Mouse (Mus musculus) sigmoid colon, adult 10 weeks (tissue): ENCODE data around the gene Poglut1. TPM values are rescaled to one million over a fixed set of nuclear protein-coding genes. Genes with fewer than 3 reads are reported as not detected.

ENCODE experiments used
- polyA plus RNA-seq: library from polyadenylated mRNA; stranded (reverse); fragments of 350-450 nt; fragmentation: Illumina TruSeq; extraction: RNeasy Lipid Tissue Mini Kit (QIAGEN cat#74804); gene quantifications from one replicate; pipeline ENCODE4 v1.2.3, GENCODE M21; 2014; ENCODE audit warnings: low read depth, low replicate concordance

Gene Poglut1
- 34.5 TPM for polyA plus RNA-seq

GRCm38 (mm10) chr16:38549479-38550396 is at the start of gene Poglut1:
Gene Poglut1 (minus strand): TSS chr16:38550258.

DNA sequence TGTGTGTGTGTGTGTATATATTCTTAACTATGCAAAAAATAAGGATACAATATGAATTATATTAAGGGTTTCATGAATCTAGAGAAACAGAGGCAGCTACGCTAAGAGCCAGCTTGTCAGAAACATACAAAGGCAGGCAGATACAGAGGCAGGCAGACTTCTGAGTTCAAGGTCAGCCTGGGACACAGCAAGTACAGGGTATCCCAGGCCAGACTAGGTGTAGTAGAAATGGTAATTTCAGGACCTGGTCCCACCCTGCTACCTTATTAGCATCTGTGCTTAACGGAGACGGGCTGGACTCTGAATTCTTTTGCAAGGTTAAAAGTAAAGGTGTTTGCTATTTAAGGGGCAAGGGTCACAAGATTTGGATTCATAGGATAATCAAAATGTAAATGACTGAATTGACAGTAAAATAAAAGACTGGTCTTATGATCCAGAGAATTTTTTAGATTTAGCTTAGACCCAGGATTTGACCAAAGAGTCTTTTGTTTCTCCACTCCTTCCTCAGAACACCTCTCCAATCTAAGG is 8.2 kb upstream of the Poglut1 start, which contains the start of gene Tmem39a:
Gene Tmem39a, plus strand, starts transcription at position 478 of the 528 bp plus-strand sequence.

GRCm38 (mm10) chr16:38522129-38523084 is 27.7 kb downstream of the Poglut1 start, which contains the start of gene Timmdc1:
Gene Timmdc1 (minus strand): TSS chr16:38522663.

Other genes with a start within 250 kb of the Poglut1 start
- gene Maats1, start 208.1 kb downstream of the Poglut1 start, polyA plus RNA-seq = 0.60 TPM
- 133 TPM for gene Cox17, start 203.3 kb downstream of the Poglut1 start, polyA plus RNA-seq
- not detected for gene Gm21987, start 203.2 kb downstream of the Poglut1 start, polyA plus RNA-seq
- gene Popdc2, start 188.0 kb downstream of the Poglut1 start, polyA plus RNA-seq = 2.7 TPM
- gene Pla1a, start 117.1 kb downstream of the Poglut1 start, polyA plus RNA-seq = 1.0 TPM
- gene Adprh, start 97.6 kb downstream of the Poglut1 start, polyA plus RNA-seq = 10.1 TPM
- 1.6 TPM for gene Cd80, start 94.7 kb downstream of the Poglut1 start, polyA plus RNA-seq
- 13.2 TPM for gene Timmdc1, start 27.6 kb downstream of the Poglut1 start, polyA plus RNA-seq
- 60.2 TPM for gene Tmem39a, start 8.4 kb upstream of the Poglut1 start, polyA plus RNA-seq
- 5.5 TPM for gene Arhgap31, start 163.0 kb upstream of the Poglut1 start, polyA plus RNA-seq
- 89.1 TPM for gene B4galt4, start 192.0 kb upstream of the Poglut1 start, polyA plus RNA-seq